Mouse (Mus musculus): ENCODE results near the gene Epc2.
"Not testable (repeated sequence)": the region's sequence is repeated elsewhere in the genome, so short reads cannot be mapped to it uniquely, and the experiment has no call there.

The Epc2 gene

GRCm38 (mm10) chr2:49471641-49472355 is 20.5 kb downstream of the Epc2 start:
- DNase-seq (ENCODE audit: low read depth, low spot score): no peak

- DNase-seq (ENCODE audit: low read depth, low spot score): no peak
Measured at GRCm38 (mm10) chr2:49472443-49472842, 21.2 kb downstream of the Epc2 start.

GRCm38 (mm10) chr2:49482146-49482545 is 30.9 kb downstream of the Epc2 start:
- DNase-seq (ENCODE audit: low read depth, low spot score): no peak

- DNase-seq (ENCODE audit: low read depth, low spot score): no peak
Measured at GRCm38 (mm10) chr2:49483382-49483781, 32.1 kb downstream of the Epc2 start.

- DNase-seq (ENCODE audit: low read depth, low spot score): no peak
Measured at GRCm38 (mm10) chr2:49501435-49501834, 50.1 kb downstream of the Epc2 start.

GRCm38 (mm10) chr2:49503596-49503995 is 52.3 kb downstream of the Epc2 start:
- DNase-seq (ENCODE audit: low read depth, low spot score): peak; percentile 14

- DNase-seq (ENCODE audit: low read depth, low spot score): not testable (repeated sequence)
Measured at GRCm38 (mm10) chr2:49505151-49505550, 53.9 kb downstream of the Epc2 start.

- DNase-seq (ENCODE audit: low read depth, low spot score): no peak
Measured at GRCm38 (mm10) chr2:49510832-49511231, 59.5 kb downstream of the Epc2 start.

GRCm38 (mm10) chr2:49516011-49516410 is 64.7 kb downstream of the Epc2 start:
- DNase-seq (ENCODE audit: low read depth, low spot score): no peak

- DNase-seq (ENCODE audit: low read depth, low spot score): no peak
Measured at GRCm38 (mm10) chr2:49520409-49520808, 69.1 kb downstream of the Epc2 start.

GRCm38 (mm10) chr2:49520989-49521388 is 69.7 kb downstream of the Epc2 start:
- no peak for DNase-seq (ENCODE audit: low read depth, low spot score)

- no peak for DNase-seq (ENCODE audit: low read depth, low spot score)
Measured at GRCm38 (mm10) chr2:49521564-49521963, 70.3 kb downstream of the Epc2 start.

GRCm38 (mm10) chr2:49522578-49522977 is 71.3 kb downstream of the Epc2 start:
- DNase-seq (ENCODE audit: low read depth, low spot score): no peak

- DNase-seq (ENCODE audit: low read depth, low spot score): no peak
Measured at GRCm38 (mm10) chr2:49537147-49537546, 85.9 kb downstream of the Epc2 start.

- no peak for DNase-seq (ENCODE audit: low read depth, low spot score)
Measured at GRCm38 (mm10) chr2:49538056-49538455, 86.8 kb downstream of the Epc2 start.

- DNase-seq (ENCODE audit: low read depth, low spot score): no peak
Measured at GRCm38 (mm10) chr2:49539745-49540144, 88.5 kb downstream of the Epc2 start.

- no peak for DNase-seq (ENCODE audit: low read depth, low spot score)
Measured at GRCm38 (mm10) chr2:49547813-49548212, 96.5 kb downstream of the Epc2 start.

- DNase-seq (ENCODE audit: low read depth, low spot score): no peak
Measured at GRCm38 (mm10) chr2:49548492-49548891, 97.2 kb downstream of the Epc2 start.

- no peak for DNase-seq (ENCODE audit: low read depth, low spot score)
Measured at GRCm38 (mm10) chr2:49553096-49553495, 101.8 kb downstream of the Epc2 start.

- no peak for DNase-seq (ENCODE audit: low read depth, low spot score)
Measured at GRCm38 (mm10) chr2:49557339-49557738, 106.1 kb downstream of the Epc2 start.

GRCm38 (mm10) chr2:49558361-49558760 is 107.1 kb downstream of the Epc2 start:
- no peak for DNase-seq (ENCODE audit: low read depth, low spot score)

GRCm38 (mm10) chr2:49562688-49563350 is 111.5 kb downstream of the Epc2 start:
- no peak for DNase-seq (ENCODE audit: low read depth, low spot score)
